Mouse (Mus musculus): ENCODE data around the gene Cd68. TPM values are rescaled to one million over a fixed set of nuclear protein-coding genes. Genes with fewer than 3 reads are reported as not detected.
"Not testable (repeated sequence)": the region's sequence is repeated elsewhere in the genome, so short reads cannot be mapped to it uniquely, and the experiment has no call there.

Cd68 gene
- polyA plus RNA-seq, 1 experiment from 2014 or later: 20.9 TPM

GRCm38 (mm10) chr11:69703814-69704612, 38.1 kb upstream of the Cd68 start:
- 56% methylated on average over 8 of the region's 8 CpGs for WGBS

GRCm38 (mm10) chr11:69703381-69703780, 37.4 kb upstream of the Cd68 start:
- H3K27ac ChIP-seq (ENCODE audit: low read depth, low read length); H3K9me3 ChIP-seq (ENCODE audit: control insufficient read depth); ATAC-seq; H3K36me3 ChIP-seq (ENCODE audit: control insufficient read depth, insufficient read depth); H3K4me2 ChIP-seq (replicated peaks; ENCODE audit: low read depth); H3K4me3 ChIP-seq (ENCODE audit: low read depth, low read length); H3K27me3 ChIP-seq (replicated peaks; ENCODE audit: control insufficient read depth, insufficient read depth, low read length); H3K4me1 ChIP-seq (replicated peaks; ENCODE audit: control insufficient read depth, insufficient read depth, low read length); H3K9ac ChIP-seq (ENCODE audit: low read depth, low read length): not testable (repeated sequence)
- WGBS: 84% methylated on average over 2 of the region's 3 CpGs

More at GRCm38 (mm10) chr11:69703814-69704612, 38.1 kb upstream of the Cd68 start:
- no peak for TF ChIP-seq CTCF (IDR thresholded peaks at IDR 0.05; ENCODE audit: low read depth)
- H3K27me3 ChIP-seq (replicated peaks; ENCODE audit: control insufficient read depth, insufficient read depth, low read length): no peaks in the 10 kb centered on the region
- H3K9me3 ChIP-seq (ENCODE audit: control insufficient read depth): no peaks in the 10 kb centered on the region
- no peaks in the 10 kb centered on the region for H3K4me1 ChIP-seq (replicated peaks; ENCODE audit: control insufficient read depth, insufficient read depth, low read length)
- ATAC-seq: no peak
- H3K9ac ChIP-seq (ENCODE audit: low read depth, low read length): no peak overlapping the region
- H3K36me3 ChIP-seq (ENCODE audit: control insufficient read depth, insufficient read depth): no peaks in the 10 kb centered on the region
- no peak overlapping the region for H3K27ac ChIP-seq (ENCODE audit: low read depth, low read length)
- H3K4me2 ChIP-seq (replicated peaks; ENCODE audit: low read depth): no peak overlapping the region
- no peak overlapping the region for H3K4me3 ChIP-seq (ENCODE audit: low read depth, low read length)

GRCm38 (mm10) chr11:69702886-69703285, 36.9 kb upstream of the Cd68 start:
- not testable (repeated sequence) for H3K4me3 ChIP-seq (ENCODE audit: low read depth, low read length); ATAC-seq; H3K9me3 ChIP-seq (ENCODE audit: control insufficient read depth); H3K9ac ChIP-seq (ENCODE audit: low read depth, low read length); H3K4me2 ChIP-seq (replicated peaks; ENCODE audit: low read depth); H3K27me3 ChIP-seq (replicated peaks; ENCODE audit: control insufficient read depth, insufficient read depth, low read length); H3K4me1 ChIP-seq (replicated peaks; ENCODE audit: control insufficient read depth, insufficient read depth, low read length); H3K27ac ChIP-seq (ENCODE audit: low read depth, low read length); H3K36me3 ChIP-seq (ENCODE audit: control insufficient read depth, insufficient read depth)
- 91% methylated on average over 10 of the region's 10 CpGs for WGBS

- WGBS: 19% methylated on average over 1 of the region's 1 CpGs
- ATAC-seq: no peak
- H3K4me1 ChIP-seq (replicated peaks; ENCODE audit: control insufficient read depth, insufficient read depth, low read length): 0 out of 2 replicates have a peak, but pooled peaks cover 7% of the 10 kb centered on the region
Measured at GRCm38 (mm10) chr11:69699595-69699994, 33.6 kb upstream of the Cd68 start.

GRCm38 (mm10) chr11:69698574-69698973, 32.6 kb upstream of the Cd68 start:
- Histone ChIP-seq H3K4me3 (ENCODE audit: low read depth, low read length) (no peak overlapping the region), H3K27ac (ENCODE audit: low read depth, low read length) (peak overlapping the region; percentile 71)

More at GRCm38 (mm10) chr11:69699595-69699994, 33.6 kb upstream of the Cd68 start:
- no peak overlapping the region for H3K4me3 ChIP-seq (ENCODE audit: low read depth, low read length)
- H3K9ac ChIP-seq (ENCODE audit: low read depth, low read length): no peak overlapping the region
- no peak overlapping the region for H3K27ac ChIP-seq (ENCODE audit: low read depth, low read length)
- H3K36me3 ChIP-seq (ENCODE audit: control insufficient read depth, insufficient read depth): no peaks in the 10 kb centered on the region
- TF ChIP-seq CTCF (IDR thresholded peaks at IDR 0.05; ENCODE audit: low read depth): no peak
- H3K9me3 ChIP-seq (ENCODE audit: control insufficient read depth): no peaks in the 10 kb centered on the region
- H3K4me2 ChIP-seq (replicated peaks; ENCODE audit: low read depth): no peak overlapping the region
- H3K27me3 ChIP-seq (replicated peaks; ENCODE audit: control insufficient read depth, insufficient read depth, low read length): no peaks in the 10 kb centered on the region

GRCm38 (mm10) chr11:69697396-69697795, 31.4 kb upstream of the Cd68 start:
- ATAC-seq: peak; percentile 64
- H3K27me3 ChIP-seq (replicated peaks; ENCODE audit: control insufficient read depth, insufficient read depth, low read length): no peaks in the 10 kb centered on the region
- H3K9me3 ChIP-seq (ENCODE audit: control insufficient read depth): no peaks in the 10 kb centered on the region
- no peak overlapping the region for H3K9ac ChIP-seq (ENCODE audit: low read depth, low read length)
- H3K4me1 ChIP-seq (replicated peaks; ENCODE audit: control insufficient read depth, insufficient read depth, low read length): 0 out of 2 replicates have a peak, but pooled peaks cover 7% of the 10 kb centered on the region
- WGBS: 75% methylated on average over 3 of the region's 3 CpGs
- 0 out of 2 replicates have a peak overlapping the region, but pooled peaks have one; percentile 21 for H3K27ac ChIP-seq (ENCODE audit: low read depth, low read length)
- H3K4me2 ChIP-seq (replicated peaks; ENCODE audit: low read depth): no peak overlapping the region
- H3K36me3 ChIP-seq (ENCODE audit: control insufficient read depth, insufficient read depth): no peaks in the 10 kb centered on the region
- H3K4me3 ChIP-seq (ENCODE audit: low read depth, low read length): no peak overlapping the region
- no peak for TF ChIP-seq CTCF (IDR thresholded peaks at IDR 0.05; ENCODE audit: low read depth)

More at GRCm38 (mm10) chr11:69698574-69698973, 32.6 kb upstream of the Cd68 start:
- H3K9me3 ChIP-seq (ENCODE audit: control insufficient read depth): no peaks in the 10 kb centered on the region
- H3K4me2 ChIP-seq (replicated peaks; ENCODE audit: low read depth): 0 out of 2 replicates have a peak overlapping the region, but pooled peaks have one; percentile 13
- no peaks in the 10 kb centered on the region for H3K36me3 ChIP-seq (ENCODE audit: control insufficient read depth, insufficient read depth)
- peak; percentile 46 for TF ChIP-seq CTCF (IDR thresholded peaks at IDR 0.05; ENCODE audit: low read depth)
- WGBS: 69% methylated on average over 5 of the region's 5 CpGs
- no peaks in the 10 kb centered on the region for H3K27me3 ChIP-seq (replicated peaks; ENCODE audit: control insufficient read depth, insufficient read depth, low read length)
- no peak for ATAC-seq
- 0 out of 2 replicates have a peak, but pooled peaks cover 7% of the 10 kb centered on the region for H3K4me1 ChIP-seq (replicated peaks; ENCODE audit: control insufficient read depth, insufficient read depth, low read length)
- no peak overlapping the region for H3K9ac ChIP-seq (ENCODE audit: low read depth, low read length)

Measured in intestine, postnatal 0 days (tissue).